Mouse (Mus musculus) liver, adult 2 months (tissue): ENCODE results near the gene Mical2.

Experiments
- CTCF ChIP-seq: fragments of 200-500 bp; IDR thresholded peaks from 2 replicates; pipeline ENCODE4 v1.5.1; 2011; ENCODE audit warnings: low read depth, low read length, control low read depth
- POLR2A ChIP-seq: fragments of 200-500 bp; IDR thresholded peaks from 2 replicates; pipeline ENCODE4 v1.6.1; 2011; ENCODE audit warnings: low read length, control low read depth; ENCODE audit not compliant: insufficient read depth; ENCODE audit errors: extremely low read depth

DNA sequence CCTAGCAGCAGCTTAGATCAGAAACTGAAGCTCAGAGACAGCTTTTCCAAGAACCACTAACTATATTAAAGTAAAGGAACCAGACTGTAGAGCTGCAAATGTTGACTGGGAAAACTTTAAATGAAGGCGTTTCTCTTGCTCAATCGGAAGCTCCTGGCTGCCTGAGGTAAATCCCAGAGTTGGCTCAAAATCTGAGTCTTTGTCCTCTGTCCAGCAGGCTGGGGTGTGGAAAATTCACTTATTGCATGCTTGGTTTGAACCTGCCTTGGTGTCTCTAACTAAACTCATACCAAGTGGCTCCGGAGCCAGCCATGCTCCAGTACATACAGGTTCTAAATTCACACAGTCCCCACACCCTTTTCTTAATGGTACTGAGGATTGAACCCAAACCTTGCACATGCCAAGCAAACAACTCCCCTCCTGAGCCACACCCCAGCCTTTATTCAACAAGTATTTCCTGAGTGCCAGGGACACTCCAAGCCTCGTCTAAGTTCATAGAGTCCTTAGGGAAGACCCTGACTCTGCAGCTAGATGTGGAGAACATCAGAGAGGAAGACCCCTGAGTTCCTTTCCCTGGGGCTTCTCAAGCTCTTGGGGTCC is 20.3 kb downstream of the Mical2 start:
- TF ChIP-seq CTCF (no peak), POLR2A (no peak)
